Mouse (Mus musculus) cerebellum, postnatal 36 days (tissue): Measurements from ENCODE around the gene Cbl.

Source experiments
- DNase-seq, 2 experiments: peaks; one replicate each; pipeline ENCODE4 v3.0.0; 2021 to 2022; ENCODE audit warnings: mixed read lengths in 2 of 2

Cbl gene

GRCm38 (mm10) chr9:44233802-44234478 lies at the start of gene Cbl:
Gene Cbl (minus strand): TSS chr9:44234049.
- DNase-seq, result peak; percentile 98 to 99

DNA sequence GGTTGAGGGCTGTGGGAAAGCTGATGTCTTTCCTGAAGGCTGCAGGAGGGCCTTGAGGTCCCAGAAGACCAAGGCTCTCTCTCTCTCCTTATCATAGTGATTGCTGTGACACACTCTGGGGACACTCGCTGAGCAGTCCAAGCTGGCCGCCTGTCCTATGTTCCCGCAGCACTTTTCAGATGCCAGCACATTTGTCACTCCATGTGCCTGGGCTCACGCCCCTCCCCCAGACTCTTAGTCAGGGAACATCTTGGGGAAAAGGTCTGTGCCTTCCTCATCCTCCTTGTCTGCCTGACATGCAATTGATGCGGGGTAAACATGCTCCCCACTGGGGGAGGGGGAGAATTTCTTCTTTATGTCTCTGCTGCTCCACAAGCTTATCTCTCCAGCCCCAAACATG lies 49.3 kb upstream of the Cbl start:
- no peak for DNase-seq

DNA sequence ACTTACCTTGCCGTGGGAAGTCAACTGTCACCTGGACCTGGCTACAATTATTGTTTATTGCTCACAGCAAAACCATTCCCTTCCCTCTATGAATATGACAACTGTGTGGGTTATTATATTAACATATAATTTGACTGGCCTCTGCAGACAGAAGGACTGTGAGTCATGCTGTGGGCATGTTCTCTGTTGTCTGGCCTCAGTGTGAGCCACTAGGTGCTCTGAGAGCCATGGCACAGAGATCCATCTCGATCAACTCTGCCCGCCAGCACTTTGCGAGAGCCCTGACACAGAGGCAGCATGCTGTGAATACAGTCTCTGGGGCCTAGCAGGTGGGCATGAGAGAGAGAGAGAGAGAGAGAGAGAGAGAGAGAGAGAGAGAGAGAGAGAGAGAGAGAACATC lies 36.1 kb upstream of the Cbl start:
- DNase-seq, result no peak

- DNase-seq, result peak; percentile 44 to 59
Observed at GRCm38 (mm10) chr9:44269077-44269476, 35.2 kb upstream of the Cbl start.

- no peak for DNase-seq
Observed at GRCm38 (mm10) chr9:44268432-44268831, 34.6 kb upstream of the Cbl start, which contains the start of gene Nlrx1. Gene Nlrx1 (minus strand): TSS chr9:44268599.

DNA sequence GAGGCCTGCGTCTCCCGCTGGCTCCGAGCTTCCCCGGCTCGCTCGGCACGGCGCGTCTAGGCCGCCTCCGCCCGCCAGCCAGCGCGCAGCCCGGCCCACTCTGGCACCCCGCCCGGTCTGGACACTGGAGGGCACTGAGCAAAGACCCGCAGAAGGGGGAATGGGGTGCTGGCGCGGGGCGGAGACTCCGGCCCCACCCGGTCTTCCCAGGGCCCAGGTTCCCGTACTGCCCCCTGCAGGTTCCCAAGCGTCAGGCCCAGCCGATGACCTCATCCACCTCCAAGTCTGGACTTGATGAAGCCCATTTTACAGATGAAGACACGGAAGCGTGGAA lies 34.1 kb upstream of the Cbl start:
- peak; percentile 78 to 87 for DNase-seq

- DNase-seq, result peak in 1 of 2 experiments; percentile 17
Observed at GRCm38 (mm10) chr9:44267319-44268026, 33.6 kb upstream of the Cbl start.

DNA sequence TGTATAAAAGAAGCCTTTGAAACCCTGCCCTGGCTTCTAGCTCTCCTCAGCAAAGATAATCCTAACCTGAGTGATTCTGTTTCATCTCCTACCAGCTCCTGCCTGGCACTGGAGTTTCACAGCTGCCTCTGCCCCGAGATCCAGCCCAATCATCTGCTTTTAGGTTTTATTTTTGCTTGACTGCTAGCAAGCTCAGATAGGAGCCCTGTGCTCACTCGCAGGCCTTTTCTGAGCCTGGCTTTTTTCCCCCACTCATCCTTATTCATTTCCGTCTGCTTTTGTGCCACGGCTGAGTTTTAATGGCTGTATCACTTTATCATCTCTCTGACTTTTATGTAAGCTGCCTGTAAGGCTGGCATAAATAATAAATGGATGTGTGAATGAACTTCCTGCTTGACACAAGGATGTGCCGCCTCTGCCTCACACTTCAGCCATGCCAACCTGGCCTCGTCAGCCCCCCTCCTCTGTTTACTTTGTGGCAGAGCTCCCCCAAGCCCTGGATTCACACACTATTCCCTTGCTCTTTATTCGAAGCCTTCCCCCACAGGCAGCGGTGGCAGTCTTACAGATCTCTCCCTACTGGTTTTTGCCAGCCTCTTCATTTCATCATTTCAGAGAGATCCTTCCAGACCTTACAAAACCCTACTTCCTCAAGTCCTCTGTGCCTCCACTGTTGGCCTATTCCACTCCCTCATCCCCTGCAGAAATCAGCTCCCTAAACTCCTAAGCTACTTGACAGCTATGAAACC lies 32.8 kb upstream of the Cbl start:
- no peak for DNase-seq

GRCm38 (mm10) chr9:44261388-44261787 lies 27.5 kb upstream of the Cbl start:
- no peak for DNase-seq

DNA sequence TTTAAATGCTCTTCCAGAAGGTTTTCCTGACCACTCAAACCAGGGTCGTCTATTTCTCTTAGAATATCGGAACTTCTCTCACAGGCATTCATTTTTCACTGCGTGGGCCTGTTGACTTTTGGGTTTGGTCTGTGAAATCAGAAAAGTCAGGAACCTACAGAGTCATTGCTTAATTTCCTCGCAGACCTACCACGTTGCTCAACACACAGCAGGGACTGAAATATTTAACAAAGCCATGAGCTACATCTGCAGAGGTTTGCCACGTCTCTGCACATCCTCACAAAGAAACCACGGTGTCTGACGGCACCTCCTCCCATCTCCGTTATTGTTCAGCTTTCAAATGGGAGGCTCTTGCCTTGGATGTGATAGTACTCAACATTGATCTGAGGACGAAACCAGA lies 25.2 kb upstream of the Cbl start:
- DNase-seq, result no peak

GRCm38 (mm10) chr9:44256213-44256612 lies 22.4 kb upstream of the Cbl start:
- no peak for DNase-seq

GRCm38 (mm10) chr9:44255136-44255521 lies 21.3 kb upstream of the Cbl start:
- DNase-seq, result no peak

- DNase-seq, result no peak
Observed at GRCm38 (mm10) chr9:44254508-44255135, 20.8 kb upstream of the Cbl start.

GRCm38 (mm10) chr9:44253441-44253840 lies 19.6 kb upstream of the Cbl start:
- DNase-seq, result no peak

GRCm38 (mm10) chr9:44251314-44251713 lies 17.5 kb upstream of the Cbl start, which contains the start of gene Pdzd3:
Gene Pdzd3 (minus strand): TSS chr9:44251471.
- DNase-seq, result no peak

DNA sequence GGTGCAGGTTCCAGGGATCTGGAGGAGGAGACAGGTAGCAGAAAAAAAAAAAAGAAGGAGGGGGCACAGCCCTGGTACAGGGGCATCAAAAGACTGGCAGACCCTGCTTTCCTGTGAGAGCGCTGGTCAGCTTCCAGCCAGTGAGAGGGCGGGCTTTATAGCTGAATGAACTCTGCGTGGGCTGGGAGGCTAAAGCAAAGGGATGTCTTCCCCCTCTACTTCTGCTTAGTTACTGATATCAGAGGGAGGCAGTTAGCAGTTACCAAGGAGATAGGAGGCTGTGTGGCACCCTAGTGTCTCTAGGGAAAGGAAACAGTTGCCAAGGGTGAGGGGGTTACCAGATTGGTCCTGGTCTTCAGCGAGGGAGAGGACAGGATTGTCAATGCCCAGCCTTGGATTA lies 16.6 kb upstream of the Cbl start:
- no peak for DNase-seq

- DNase-seq, result peak; percentile 41 to 57
Observed at GRCm38 (mm10) chr9:44249181-44250146, 15.6 kb upstream of the Cbl start.

DNA sequence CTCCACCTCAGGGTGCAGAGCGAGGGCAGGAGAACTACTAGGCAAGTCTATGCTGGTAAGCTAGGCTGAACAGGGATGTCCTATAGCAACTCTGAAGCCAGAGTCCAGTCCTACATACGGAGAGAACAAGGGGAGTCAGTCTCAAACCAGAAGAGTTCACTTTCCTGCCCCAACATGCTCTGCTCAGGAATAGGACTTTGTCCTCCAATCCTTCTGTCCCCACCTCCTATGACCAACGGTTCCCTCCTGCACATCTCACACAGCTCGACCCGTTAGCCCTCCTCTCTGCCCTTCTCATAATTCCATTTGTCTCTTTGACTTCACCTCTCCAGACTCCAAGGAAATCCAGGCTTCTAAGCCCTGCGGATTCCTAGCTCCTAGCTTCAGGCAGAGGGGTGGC lies 14.1 kb upstream of the Cbl start:
- DNase-seq, result no peak

GRCm38 (mm10) chr9:44243621-44244020 lies 9.8 kb upstream of the Cbl start:
- DNase-seq, result no peak

GRCm38 (mm10) chr9:44241418-44241817 lies 7.6 kb upstream of the Cbl start:
- DNase-seq, result no peak

- DNase-seq, result no peak
Observed at GRCm38 (mm10) chr9:44240911-44241310, 7.1 kb upstream of the Cbl start.

DNA sequence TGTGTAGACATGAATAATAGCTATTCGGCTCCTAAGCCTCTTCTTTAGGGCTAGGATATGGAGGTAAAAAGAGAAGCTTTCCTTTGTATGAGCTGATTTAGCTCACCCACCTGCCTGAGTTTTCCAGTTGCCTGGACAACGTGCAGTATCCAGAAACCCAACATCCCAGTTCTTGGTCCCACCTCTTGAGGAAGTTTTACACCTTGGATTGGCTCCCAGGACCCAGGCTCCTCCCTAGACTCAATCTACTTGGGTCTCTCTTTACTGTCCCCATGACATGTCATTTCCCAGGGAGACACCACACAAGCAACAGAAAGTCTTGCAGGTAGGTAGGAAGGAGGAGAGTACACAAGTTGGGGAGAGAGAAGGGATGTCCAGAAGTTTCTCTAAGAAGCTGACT lies 6.5 kb upstream of the Cbl start, which contains the start of gene Ccdc153:
Gene Ccdc153 (plus strand): TSS at position 278 of the 400 bp plus-strand sequence.
- DNase-seq, result no peak
